Mouse (Mus musculus) stomach, postnatal 0 days (tissue): ENCODE results near the gene Ehmt1.
A peak's percentile ranks its signal among the peaks of the same experiment; 100 is the strongest.

Experiments used
- CTCF ChIP-seq: IDR thresholded peaks from 2 replicates; pipeline ENCODE4 v1.5.1; 2016; ENCODE audit warnings: antibody characterized with exemption, low read depth, mild to moderate bottlenecking, moderate library complexity
- EP300 ChIP-seq: optimal IDR thresholded peaks from 2 replicates; pipeline ENCODE3; 2016; ENCODE audit warnings: antibody characterized with exemption

DNA sequence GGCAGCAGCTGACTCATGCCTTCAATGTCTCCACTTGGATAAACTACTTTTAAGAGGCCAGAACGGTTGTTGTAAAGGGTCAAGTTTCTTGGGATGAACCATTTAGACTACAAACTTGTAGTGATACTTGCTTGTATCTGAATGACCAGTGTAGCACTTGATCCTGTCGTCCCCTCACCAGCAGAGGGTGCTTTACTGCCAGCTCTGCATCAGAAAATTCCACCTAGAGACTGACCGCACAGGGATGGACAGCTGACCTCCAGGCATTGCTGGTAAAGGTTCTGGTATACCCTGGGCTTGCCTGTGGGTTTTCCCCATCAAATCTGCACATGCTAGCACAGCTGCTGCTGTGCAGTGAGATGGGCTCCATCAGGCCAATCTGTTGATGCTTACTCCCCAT, 41.5 kb upstream of the Ehmt1 start:
- peak; percentile 76 for TF ChIP-seq CTCF
- no peak for TF ChIP-seq EP300
